Mouse (Mus musculus) T-helper 2 cell (primary cell): Measurements from ENCODE around the gene Ociad1.

ENCODE experiments used
- in situ Hi-C: fragments of 300-600 bp; cut with MboI, MseI; formaldehyde crosslinking; loops from one replicate; pipeline ENCODE4 v1.15.1; 2025; ENCODE audit warnings: high pct_unique_total_duplicates

The Ociad1 gene

DNA sequence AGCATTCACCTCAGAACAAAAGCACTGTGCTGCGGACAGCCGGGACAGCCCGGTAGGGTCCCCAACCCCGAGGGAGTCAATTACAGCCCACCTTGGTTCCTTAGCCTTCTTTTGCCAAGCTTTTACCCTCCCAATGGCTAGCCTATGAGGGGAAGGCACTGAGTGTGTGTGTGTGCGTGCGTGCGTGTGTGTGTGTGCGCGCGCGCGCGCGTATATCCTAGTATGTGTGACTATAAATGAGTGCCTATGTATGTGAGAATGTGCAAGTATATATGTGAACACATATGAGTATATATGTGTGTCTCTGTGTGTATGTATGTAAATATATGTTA lies 46.2 kb downstream of the Ociad1 start:
- in situ Hi-C loops = no loop called here

DNA sequence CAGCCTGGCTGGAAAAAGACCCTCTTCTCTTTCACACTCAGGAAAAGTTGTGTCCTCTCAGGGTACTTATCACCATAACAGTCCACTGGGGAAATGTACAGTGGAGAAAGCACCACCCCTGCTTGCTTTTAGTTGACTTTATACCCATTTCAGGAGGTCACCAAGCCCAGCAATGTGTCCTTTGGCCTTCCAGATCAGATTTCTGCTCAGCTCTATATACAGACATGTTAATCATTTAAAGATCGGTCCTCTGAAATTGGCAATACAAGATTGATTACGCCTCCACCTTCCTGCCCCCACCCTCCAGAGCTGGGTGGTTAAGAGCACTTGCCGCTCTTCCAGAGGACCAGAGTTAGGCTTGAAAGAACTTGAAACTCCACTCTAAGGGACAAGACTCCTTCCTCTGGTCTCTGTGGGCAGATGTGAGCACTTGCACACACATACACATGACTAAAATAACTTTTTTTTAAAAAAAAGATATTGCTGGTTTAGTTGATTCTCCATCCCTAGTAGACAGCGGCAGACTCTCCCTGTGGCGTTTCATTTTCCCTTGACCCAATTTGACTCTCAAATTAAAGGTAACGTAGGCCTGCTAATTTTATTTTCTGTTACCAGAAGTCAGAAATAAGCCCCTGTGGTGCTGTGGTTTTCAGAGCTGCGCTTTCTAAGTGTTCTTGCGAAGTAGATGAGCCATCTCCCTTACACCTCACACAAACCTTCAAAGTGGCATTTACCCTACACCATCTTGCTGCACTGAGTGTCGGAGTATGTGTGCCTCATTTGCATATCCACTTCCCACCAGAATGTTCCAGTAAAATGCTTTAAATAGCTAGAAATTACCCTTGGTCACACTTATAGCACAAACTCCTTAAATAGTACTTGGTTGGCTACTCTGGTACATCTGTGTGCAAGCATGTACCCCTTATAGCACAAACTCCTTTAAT lies 47.5 kb downstream of the Ociad1 start:
- in situ Hi-C loops = no loop called here

DNA sequence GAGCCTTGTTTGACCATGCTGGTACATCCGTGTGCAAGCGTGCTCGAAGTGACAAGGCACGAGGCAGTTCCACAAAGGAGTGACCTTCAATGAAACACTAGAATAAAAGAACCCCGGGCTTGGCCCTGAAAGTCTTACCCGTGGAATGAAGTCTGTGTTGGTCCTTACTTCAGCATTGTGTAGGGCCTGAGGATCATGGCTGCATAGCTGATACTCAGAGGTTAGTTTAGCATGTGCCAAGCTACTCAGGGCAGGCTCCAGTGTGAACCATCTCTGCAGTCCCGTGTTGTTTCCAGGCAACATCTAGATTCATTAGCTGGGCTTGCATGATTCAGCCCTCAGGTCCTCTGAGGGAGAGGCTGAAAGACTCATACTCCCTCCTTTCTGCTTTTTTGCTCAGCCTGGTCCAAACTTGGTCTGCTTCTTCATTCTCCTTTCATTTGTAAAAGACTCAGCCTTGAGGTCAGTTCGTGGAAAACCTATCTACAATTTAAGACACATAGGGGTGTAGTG lies 48.2 kb downstream of the Ociad1 start, which contains the start of gene Ociad2:
Gene Ociad2 (minus strand): TSS at position 306 of the 513 bp plus-strand sequence.
- in situ Hi-C loops = no loop called here

DNA sequence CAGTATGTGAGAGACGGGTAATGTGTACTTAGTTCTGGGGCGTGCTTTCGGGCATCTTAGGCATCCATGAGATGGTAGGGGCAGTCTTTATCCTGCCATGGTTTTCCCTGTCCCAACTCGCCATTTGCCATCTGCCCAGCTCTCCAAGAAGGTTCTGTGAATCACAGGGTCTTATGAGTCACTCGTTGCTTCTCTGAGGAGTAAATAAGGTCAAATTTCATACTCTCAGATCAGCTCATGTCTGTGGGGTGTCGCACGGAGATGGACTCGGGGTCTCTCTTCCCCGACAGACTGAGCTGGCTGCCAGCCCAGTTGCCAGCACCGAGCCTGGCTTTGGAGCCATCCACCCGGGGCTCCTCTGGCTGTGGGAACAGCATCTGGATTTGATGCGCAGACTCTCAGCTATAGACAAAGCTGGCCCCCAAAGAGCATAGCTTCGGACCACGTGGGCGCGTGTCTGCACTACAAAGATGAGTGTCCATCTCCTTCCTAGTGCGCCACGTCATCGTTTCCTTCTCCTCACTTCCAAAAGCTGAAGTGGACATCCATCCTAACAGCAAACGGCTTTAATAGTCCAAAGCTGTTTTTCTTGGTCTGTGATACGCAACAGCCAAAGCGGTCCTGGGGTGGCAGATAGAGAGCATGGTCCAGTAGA lies 50.2 kb downstream of the Ociad1 start:
- in situ Hi-C loops = no loop called here

DNA sequence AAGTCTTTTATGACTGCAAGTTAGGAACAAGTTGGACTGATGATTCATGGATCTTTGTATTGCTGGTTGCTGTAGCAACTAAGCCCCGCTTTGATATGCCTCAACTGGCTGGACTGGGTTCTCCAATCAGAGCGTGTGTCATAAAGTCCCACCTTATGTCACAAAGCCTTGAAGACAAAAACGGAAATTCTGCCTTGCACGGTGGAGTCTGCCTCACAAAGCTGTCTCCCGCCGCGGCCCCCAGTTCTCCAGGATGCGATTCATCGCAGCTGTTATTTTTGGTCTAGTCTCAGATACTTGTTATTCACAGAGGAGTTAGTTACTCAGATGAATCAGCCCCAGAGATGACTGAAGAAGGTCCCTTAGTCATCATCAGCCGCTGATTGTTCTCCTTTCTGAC lies 51.7 kb downstream of the Ociad1 start:
- in situ Hi-C loops = no loop called here

DNA sequence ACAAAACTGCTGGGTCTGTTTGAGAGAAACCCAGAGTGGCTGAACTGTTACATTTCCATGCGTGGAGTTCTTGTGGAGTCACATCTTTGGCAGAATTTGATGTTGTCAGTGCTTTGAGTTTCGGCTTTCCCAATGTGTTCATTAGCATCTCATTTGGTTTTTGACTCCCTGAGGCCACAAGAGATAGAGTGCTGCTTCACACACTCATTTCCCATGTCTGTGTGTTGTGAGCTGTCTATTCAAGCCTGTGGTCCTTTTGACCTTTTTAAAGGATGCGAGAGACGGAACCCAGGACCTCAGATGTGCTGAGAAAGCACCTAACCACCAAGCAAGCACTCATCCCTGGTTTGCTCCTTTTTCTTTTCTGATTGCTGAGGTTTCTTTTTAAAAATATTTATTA lies 52.7 kb downstream of the Ociad1 start:
- in situ Hi-C loops = no loop called here

DNA sequence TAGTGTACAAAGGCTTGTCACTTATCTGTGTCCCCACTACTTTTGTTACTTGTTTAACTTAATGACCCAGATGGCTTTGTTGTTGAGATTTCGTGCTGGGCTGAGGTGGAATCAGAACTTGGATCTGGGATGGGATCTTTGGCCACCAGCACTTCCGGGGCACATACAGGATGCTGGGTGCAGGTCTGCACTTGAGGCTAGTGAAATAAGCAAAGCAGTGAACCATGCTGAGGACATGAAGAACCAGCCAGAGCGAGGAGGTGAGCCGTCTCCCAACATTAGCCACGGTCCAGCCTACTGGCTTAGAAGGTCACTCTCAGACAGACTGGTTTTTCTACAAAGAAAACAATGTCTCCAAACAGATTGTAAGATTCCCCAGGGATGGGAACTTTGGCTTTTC lies 56.9 kb downstream of the Ociad1 start:
- in situ Hi-C loops = no loop called here

DNA sequence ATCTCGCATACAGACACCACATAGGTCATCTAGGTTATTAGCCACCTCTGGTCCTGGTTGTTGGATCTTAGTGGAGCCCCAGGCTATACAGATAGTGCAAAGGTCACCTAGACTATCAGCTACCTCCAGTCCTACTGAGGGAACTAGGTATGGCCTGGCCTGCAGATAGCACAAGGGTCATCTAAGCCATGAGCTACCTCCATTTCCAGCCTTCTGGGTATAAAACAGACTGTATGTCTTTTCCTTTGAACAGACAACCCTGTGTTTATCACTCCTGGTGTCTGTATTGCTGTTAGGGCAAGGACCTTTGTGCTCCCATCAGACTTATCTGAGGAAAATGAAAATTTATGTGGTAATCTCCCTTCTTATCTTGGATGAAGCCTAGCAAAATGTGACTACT lies 59.2 kb downstream of the Ociad1 start:
- in situ Hi-C loops = no loop called here

DNA sequence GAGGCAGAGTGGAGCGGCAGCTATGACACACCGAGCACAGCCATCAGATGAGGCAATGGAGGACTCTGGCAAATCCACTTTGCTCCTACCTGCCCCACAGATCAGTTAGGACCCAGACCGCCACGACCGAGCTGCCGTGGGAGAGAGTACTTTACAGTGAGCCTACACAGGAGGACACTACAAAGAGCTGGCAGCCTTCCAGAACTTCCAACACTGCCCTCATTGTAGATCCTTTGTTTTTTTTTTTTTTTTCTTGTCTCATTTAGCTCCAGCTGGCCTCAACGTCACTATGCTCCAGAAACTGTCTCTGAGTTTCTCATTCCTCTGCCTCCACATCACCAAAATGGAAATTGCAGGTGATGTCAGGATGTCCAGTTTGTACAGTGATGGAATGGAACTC lies 60.9 kb downstream of the Ociad1 start:
- in situ Hi-C loops = no loop called here

DNA sequence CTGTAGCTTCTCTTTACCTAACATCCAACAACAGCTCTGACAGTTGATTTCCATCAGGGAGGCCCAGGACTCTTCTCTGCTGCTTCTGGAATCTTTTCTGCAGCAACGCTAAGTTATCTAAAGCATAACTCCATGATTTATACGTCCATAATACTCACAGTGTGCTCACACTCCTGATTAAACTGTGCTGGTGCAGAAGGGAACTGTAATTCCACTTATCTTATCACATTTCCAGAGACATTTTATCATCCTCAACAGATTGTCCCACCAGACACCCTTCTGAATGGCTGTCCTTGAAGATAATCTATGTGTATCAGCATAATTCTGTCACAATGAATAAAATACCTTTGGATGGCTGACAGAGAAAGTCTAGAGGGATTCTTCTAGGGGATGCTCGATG lies 61.4 kb downstream of the Ociad1 start:
- in situ Hi-C loops = no loop called here

DNA sequence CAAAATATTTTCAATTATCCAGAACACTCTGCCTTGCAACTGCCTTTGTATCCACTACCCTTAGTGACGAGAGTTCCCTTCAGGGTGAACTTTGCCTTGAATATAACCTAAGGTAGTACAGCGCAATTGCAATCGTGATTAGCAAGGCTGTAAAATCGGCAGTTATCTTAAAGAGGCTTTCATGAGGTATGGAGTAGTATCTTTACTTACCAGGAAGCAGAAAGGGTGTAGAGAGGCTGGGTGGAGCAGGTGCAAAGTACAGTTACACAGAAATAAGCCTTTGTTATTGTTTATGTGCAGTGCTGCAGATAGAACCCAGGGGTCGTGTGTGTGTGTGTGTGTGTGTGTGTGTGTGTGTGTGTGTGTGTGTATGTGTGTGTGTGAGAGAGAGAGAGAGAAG lies 62.8 kb downstream of the Ociad1 start:
- in situ Hi-C loops = no loop called here

DNA sequence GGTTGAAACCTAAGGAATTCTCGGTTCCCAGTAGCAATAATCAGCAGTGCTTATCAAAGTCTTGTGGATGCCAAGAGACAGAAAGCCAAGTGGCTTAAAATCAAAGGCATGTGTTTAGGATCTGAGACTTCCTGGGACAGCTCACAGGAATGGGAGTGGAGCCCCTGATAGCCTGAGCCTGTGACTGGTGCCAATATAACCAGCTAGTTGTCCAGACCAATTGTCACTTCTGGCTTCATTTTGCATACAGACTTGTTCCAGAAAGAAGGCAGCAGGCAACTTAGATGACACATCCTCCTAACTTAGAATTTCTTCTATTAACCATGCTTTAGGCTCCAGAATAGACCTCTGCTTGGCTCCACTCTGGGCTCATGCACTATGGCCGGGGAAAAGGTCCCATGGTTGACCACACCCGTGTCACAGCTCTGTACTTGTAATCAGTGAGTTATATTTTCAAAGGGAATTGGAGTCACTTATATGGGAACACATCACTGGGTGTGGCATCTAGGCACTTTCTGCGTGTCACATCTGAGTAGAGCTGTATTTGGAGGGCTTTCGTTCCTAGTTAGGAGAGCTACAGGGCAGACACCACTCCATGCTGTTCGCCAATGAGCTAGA lies 66.7 kb downstream of the Ociad1 start:
- in situ Hi-C loops = no loop called here

DNA sequence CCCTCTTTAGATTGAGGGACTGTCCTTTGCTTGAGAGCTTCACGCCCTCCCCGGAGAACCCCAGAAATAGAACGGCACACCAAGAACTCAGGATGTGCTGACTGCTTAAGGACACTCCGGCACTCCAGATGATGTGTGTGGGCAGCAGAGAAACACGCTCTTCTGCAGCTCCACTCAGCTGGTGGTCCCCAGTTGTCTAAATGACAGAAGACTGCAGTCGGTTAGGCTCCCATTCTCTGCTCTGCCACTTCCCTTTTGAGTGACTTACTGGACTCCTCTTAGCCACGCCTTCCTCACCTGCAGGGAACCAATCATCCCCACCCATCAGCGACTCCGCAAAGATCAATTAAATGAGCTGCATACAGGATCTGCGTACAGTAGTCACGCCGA lies 67.2 kb downstream of the Ociad1 start:
- in situ Hi-C loops = no loop called here

DNA sequence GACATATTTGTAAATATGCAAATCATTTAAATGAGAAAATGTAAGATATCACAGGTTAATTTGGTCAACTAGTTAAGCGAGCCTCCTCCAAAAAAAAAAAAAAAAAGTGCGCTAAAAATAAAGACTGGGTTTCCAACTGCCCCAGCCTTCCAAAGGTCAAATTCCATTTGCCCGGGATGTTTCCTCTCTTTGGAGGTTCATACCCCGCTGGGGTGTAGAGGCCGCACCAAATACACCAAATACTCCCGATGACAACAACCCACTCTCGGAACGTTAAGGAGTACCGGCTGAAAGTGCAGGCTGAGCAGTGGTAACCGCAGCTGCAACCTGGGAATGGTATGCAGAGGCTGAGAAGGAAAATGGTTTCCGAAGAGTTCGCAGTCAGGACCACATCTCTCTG lies 67.7 kb downstream of the Ociad1 start:
- in situ Hi-C loops = no loop called here

DNA sequence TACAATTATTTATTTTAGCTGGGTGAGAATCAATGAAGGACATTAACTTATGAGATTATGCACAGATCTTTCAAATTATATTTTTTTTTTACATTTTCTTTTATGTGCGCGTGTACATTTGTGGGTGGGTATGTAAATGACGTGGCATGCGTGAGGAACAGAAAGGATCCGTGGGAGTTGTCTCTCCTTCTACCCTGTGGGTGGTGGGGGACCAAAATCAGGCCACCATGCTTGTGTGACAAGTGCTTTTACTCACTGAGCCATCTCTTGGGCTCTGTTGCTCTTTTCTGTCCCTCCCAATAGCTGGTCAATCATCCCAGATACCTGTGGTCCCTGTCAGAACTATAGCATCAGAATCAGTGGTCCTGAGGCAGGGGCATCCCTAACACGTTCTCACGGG lies 69.8 kb downstream of the Ociad1 start:
- in situ Hi-C loops = no loop called here

DNA sequence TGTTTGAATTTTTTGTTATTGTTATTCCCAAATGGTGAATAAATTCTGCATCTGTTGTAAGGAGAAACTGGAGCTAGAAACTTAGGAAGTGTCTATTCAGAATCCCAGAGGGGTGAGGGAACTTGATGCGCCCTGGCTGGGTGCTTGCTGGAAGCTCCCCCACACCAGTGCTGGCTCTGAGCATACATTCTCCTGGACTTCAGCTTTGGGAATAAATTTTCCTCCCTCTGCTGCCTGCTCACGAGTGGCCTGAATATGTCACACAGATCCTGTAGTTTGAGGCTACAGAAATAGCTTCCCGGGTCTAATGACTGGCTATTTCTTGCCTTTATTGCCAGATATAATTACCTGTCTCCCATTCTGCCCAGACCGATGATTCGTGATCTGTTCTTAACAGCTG lies 70.2 kb downstream of the Ociad1 start:
- in situ Hi-C loops = no loop called here
